In the genomic region with DNA sequence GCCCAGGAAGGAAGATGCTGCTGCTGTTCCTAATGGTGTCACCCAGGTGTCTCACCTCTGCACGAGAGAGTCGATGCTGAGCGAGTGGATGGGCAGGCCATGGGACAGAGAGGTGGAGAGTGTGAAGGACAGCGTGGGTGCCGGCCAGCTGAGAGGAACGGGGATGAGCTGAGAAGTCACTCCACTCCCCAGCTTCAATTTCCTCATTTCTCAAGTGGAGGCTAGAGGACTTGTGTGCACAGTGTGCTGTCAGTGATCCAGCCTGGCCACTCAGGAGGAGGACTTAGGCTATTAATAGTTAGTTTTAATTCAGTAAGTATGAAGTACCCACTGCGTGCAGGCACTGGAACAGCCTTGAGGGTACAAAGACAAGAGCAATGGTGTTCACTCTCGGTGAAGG, we compare ENCODE assay signal across 10 mouse cellular contexts. TPM values are rescaled to one million over a fixed set of nuclear protein-coding genes. Genes with fewer than 3 reads are reported as not detected.
DNase-seq lines count a peak whose midpoint lies in the region; ATAC-seq and TF ChIP-seq lines count a peak whose summit lies in the region.
"Had no signal": no experiment of that assay in that cellular context is flagged by ENCODE, and none has a peak within 500 bp of the region (broad histone marks: within the 10 kb centered on the region; RNA-seq: fewer than 3 reads in every experiment).

No protein-coding gene starts in this region.

- no peak; the same call in 1 of the 2 replicates for ATAC-seq in forebrain, embryonic 11.5 days (replicated peaks; ENCODE audit: low FRiP score)
- ATAC-seq in forebrain, postnatal 0 days, result no peak
- ATAC-seq in heart, embryonic 15.5 days (replicated peaks; ENCODE audit: insufficient number of reproducible peaks, insufficient read depth, low FRiP score, low read depth), result peak; percentile 47; the same call in 1 of the 2 replicates
- peak; percentile 36; the same call in 1 of the 2 replicates for ATAC-seq in monocyte, adult 5-6 weeks (replicated peaks; ENCODE audit: insufficient number of reproducible peaks, low FRiP score, low TSS enrichment, poor library complexity, severe bottlenecking)

- H3K4me2 ChIP-seq in forebrain, embryonic 11.5 days (ENCODE audit: low read depth, low read length, severe bottlenecking), result no peak overlapping the region
- no peak overlapping the region for H3K4me2 ChIP-seq in forebrain, postnatal 0 days (ENCODE audit: low read depth)
- peak overlapping the region; percentile 23 for H3K4me2 ChIP-seq in heart, embryonic 15.5 days

- peaks cover 8% of the 10 kb centered on the region; the same call in 1 of the 2 replicates for H3K4me1 ChIP-seq in forebrain, embryonic 11.5 days (replicated peaks; ENCODE audit: control insufficient read depth, insufficient read depth, low read length)
- no peaks in the 10 kb centered on the region; the same call in 1 of the 2 replicates for H3K4me1 ChIP-seq in forebrain, postnatal 0 days (ENCODE audit: insufficient read depth)
- peaks cover 23% of the 10 kb centered on the region for H3K4me1 ChIP-seq in lung, adult 2 months (ENCODE audit: control insufficient read depth, insufficient read depth, low read length)
- H3K4me1 ChIP-seq in heart, embryonic 15.5 days (replicated peaks), result peaks cover 60% of the 10 kb centered on the region

- H3K36me3 ChIP-seq in forebrain, embryonic 11.5 days (ENCODE audit: control insufficient read depth, insufficient read depth, low read length), result no peaks in the 10 kb centered on the region
- H3K36me3 ChIP-seq in forebrain, postnatal 0 days (ENCODE audit: insufficient read depth), result no peaks in the 10 kb centered on the region
- H3K36me3 ChIP-seq in heart, embryonic 15.5 days, result peaks cover under 1% of the 10 kb centered on the region; the same call in 1 of the 2 replicates

- H3K9me3 ChIP-seq in forebrain, embryonic 11.5 days (ENCODE audit: control insufficient read depth, low read length), result no peaks in the 10 kb centered on the region
- no peaks in the 10 kb centered on the region for H3K9me3 ChIP-seq in forebrain, postnatal 0 days (ENCODE audit: low read length)
- H3K9me3 ChIP-seq in heart, embryonic 15.5 days (replicated peaks), result no peaks in the 10 kb centered on the region

- no peak for TF ChIP-seq POLR2A in lung, adult 2 months (IDR thresholded peaks at IDR 0.05; ENCODE audit: borderline replicate concordance, extremely low read depth, low read depth, low read length)

- no peaks in the 10 kb centered on the region for H3K27me3 ChIP-seq in forebrain, embryonic 11.5 days (ENCODE audit: control insufficient read depth, insufficient read depth, low read length)
- no peaks in the 10 kb centered on the region for H3K27me3 ChIP-seq in forebrain, postnatal 0 days (ENCODE audit: insufficient read depth, low read length)
- H3K27me3 ChIP-seq in heart, embryonic 15.5 days, result no peaks in the 10 kb centered on the region

- no peak for TF ChIP-seq CTCF in forebrain, postnatal 0 days (IDR thresholded peaks at IDR 0.05; ENCODE audit: low read depth)
- no peak for TF ChIP-seq CTCF in lung, adult 2 months (IDR thresholded peaks at IDR 0.05; ENCODE audit: insufficient read depth, low read length)

- no peak overlapping the region for H3K9ac ChIP-seq in forebrain, embryonic 11.5 days (ENCODE audit: low read length)
- no peak overlapping the region for H3K9ac ChIP-seq in forebrain, postnatal 0 days
- H3K9ac ChIP-seq in heart, embryonic 15.5 days, result no peak overlapping the region; the same call in 1 of the 2 replicates

- no peak for DNase-seq in forebrain, embryonic 11.5 days (ENCODE audit: low spot score)
- DNase-seq in forebrain, postnatal 0 days, result no peak
- DNase-seq in lung, adult 18-20 months, result peak; percentile 35 to 51
- no peak for DNase-seq in lung, adult 2 months
- no peak for DNase-seq in ovary, postnatal 10 days (ENCODE audit: low spot score)
- no peak for DNase-seq in cerebellum, postnatal 10 days
- DNase-seq: cerebellum, postnatal 25 days; kidney, adult 11 months had no signal

- H3K27ac ChIP-seq in forebrain, embryonic 11.5 days (ENCODE audit: low read depth, low read length), result peak overlapping the region; percentile 46
- no peak overlapping the region for H3K27ac ChIP-seq in forebrain, postnatal 0 days (ENCODE audit: low read depth, low read length)
- peak overlapping the region; percentile 84 for H3K27ac ChIP-seq in heart, embryonic 15.5 days

- no peak overlapping the region for H3K4me3 ChIP-seq in forebrain, embryonic 11.5 days (ENCODE audit: low read depth, low read length)
- H3K4me3 ChIP-seq in forebrain, postnatal 0 days (ENCODE audit: low read depth, low read length), result no peak overlapping the region
- H3K4me3 ChIP-seq in lung, adult 2 months (replicated peaks; ENCODE audit: extremely low read depth, low read depth, low read length), result no peak overlapping the region
- no peak overlapping the region for H3K4me3 ChIP-seq in heart, embryonic 15.5 days

- 55% methylated on average over 8 of the region's 8 CpGs for WGBS in forebrain, embryonic 11.5 days
- WGBS in forebrain, postnatal 0 days, result 54% methylated on average over 8 of the region's 8 CpGs
- 42% methylated on average over 8 of the region's 8 CpGs for WGBS in lung, adult 2 months
- WGBS in heart, embryonic 15.5 days, result 35% methylated on average over 8 of the region's 8 CpGs

RNA-seq across cellular contexts. Expression of gene Ada, which starts 33.6 kb away (rescaled TPM):
- polyA plus RNA-seq in forebrain, embryonic 11.5 days (2014; fragmentation: Nextera tagmentation; extraction: Ambion mirVana), result 8.1 and 10.1 TPM in 2 replicates
- 4.3 and 6.2 TPM in 2 replicates for total RNA-seq in forebrain, postnatal 0 days (2014; rRNA removed)
- polyA plus RNA-seq in forebrain, postnatal 0 days (2015; fragmentation: Nextera tagmentation; extraction: Ambion mirVana), result 4.6 and 5.4 TPM in 2 replicates
- 2.4 and 105 TPM in 2 replicates for polyA plus RNA-seq in lung, adult 2 months (2012; rRNA removed)
- 3.0 and 8.4 TPM in 2 replicates for polyA plus RNA-seq in heart, embryonic 15.5 days (2015; fragmentation: Nextera tagmentation; extraction: Ambion mirVana)
- 2.3 to 4.2 TPM (median 3.8 TPM) in 3 replicates for total RNA-seq in monocyte, adult 5-6 weeks (2017)

RNA-seq across cellular contexts. Expression of gene Pkig, which starts 58.3 kb away (rescaled TPM):
- polyA plus RNA-seq in forebrain, embryonic 11.5 days (2014; fragmentation: Nextera tagmentation; extraction: Ambion mirVana), result 189 and 193 TPM in 2 replicates
- total RNA-seq in forebrain, postnatal 0 days (2014; rRNA removed), result 114 and 138 TPM in 2 replicates
- 211 and 214 TPM in 2 replicates for polyA plus RNA-seq in forebrain, postnatal 0 days (2015; fragmentation: Nextera tagmentation; extraction: Ambion mirVana)
- 167 and 180 TPM in 2 replicates for polyA plus RNA-seq in lung, adult 2 months (2012; rRNA removed)
- 289 and 356 TPM in 2 replicates for polyA plus RNA-seq in heart, embryonic 15.5 days (2015; fragmentation: Nextera tagmentation; extraction: Ambion mirVana)
- 35.5 to 40.2 TPM (median 39.7 TPM) in 3 replicates for total RNA-seq in monocyte, adult 5-6 weeks (2017)

Comparison
In these comparisons a context has a peak if more than half of its experiments do, and no peak if none do; other contexts are left out.
1. DNase-seq: peak in lung, adult 18-20 months (2 of 2); none in forebrain, embryonic 11.5 days (single experiment), forebrain, postnatal 0 days (single experiment), lung, adult 2 months (single experiment), ovary, postnatal 10 days (single experiment) and cerebellum, postnatal 10 days (0 of 2).
2. ATAC-seq: peak in heart, embryonic 15.5 days (single experiment) and monocyte, adult 5-6 weeks (single experiment); none in forebrain, embryonic 11.5 days (single experiment) and forebrain, postnatal 0 days (single experiment).